Mouse (Mus musculus): ENCODE data around the gene Met.

DNA sequence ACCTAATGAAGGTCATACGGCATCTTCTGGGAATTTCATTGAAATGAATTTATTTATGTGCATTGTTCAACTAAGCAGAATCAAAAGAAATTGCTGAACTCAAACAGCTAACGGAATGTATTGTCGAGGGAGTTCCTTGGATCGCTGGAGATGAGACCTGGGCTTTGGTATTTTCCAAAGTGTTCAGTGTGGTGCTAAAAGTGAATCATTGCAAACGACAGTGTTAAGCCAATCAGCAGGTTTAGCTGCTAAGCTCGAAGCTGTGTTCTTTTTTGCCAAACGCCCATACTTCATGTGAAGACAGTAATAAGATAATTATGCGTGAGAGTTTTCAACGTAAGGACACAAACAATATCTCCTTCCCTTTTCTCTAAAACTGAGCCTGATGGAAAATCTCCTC lies 82.7 kb downstream of the Met start:
- no peak for TF ChIP-seq CTCF (IDR thresholded peaks at IDR 0.05; ENCODE audit: low read depth)
- no peak for TF ChIP-seq EP300 (optimal IDR thresholded peaks at IDR 0.05)
